Mouse (Mus musculus) lung, embryonic 15.5 days (tissue): Measurements from ENCODE around the gene Apobr. TPM values are rescaled to one million over a fixed set of nuclear protein-coding genes. Genes with fewer than 3 reads are reported as not detected.
A peak's percentile ranks its signal among the peaks of the same experiment; 100 is the strongest.

ENCODE experiments used
- ATAC-seq: fragments of 200-750 bp; cut with Nextera tagmentation; 2 replicates; pipeline ENCODE4 v1.8.0; 2017; ENCODE audit warnings: moderate number of reproducible peaks, borderline replicate concordance; ENCODE audit not compliant: low FRiP score, low TSS enrichment; ENCODE audit errors: extremely low read depth
- H3K27ac ChIP-seq: fragments of 300-500 bp; sonication (generic); 2 replicates; pipeline ENCODE4 v1.5.1; 2015; ENCODE audit warnings: moderate library complexity, mild to moderate bottlenecking, inconsistent platforms
- H3K27me3 ChIP-seq: fragments of 300-500 bp; sonication (generic); 2 replicates; pipeline ENCODE4 v1.6.1; 2015; ENCODE audit warnings: inconsistent platforms
- H3K36me3 ChIP-seq: fragments of 300-500 bp; sonication (generic); 2 replicates; pipeline ENCODE4 v1.6.1; 2015; ENCODE audit warnings: inconsistent platforms
- H3K4me1 ChIP-seq: fragments of 300-500 bp; sonication (generic); 2 replicates; pipeline ENCODE4 v1.6.1; 2015; ENCODE audit warnings: inconsistent platforms
- H3K4me2 ChIP-seq: fragments of 300-500 bp; sonication (generic); 2 replicates; pipeline ENCODE4 v1.6.1; 2015; ENCODE audit warnings: inconsistent platforms, mild to moderate bottlenecking, moderate library complexity
- H3K4me3 ChIP-seq: fragments of 300-500 bp; sonication (generic); 2 replicates; pipeline ENCODE4 v1.5.1; 2015; ENCODE audit warnings: mild to moderate bottlenecking, inconsistent platforms
- H3K9ac ChIP-seq: fragments of 300-500 bp; sonication (generic); 2 replicates; pipeline ENCODE4 v1.6.1; 2015; ENCODE audit warnings: inconsistent platforms
- H3K9me3 ChIP-seq: fragments of 300-500 bp; sonication (generic); 2 replicates; pipeline ENCODE4 v1.6.1; 2016; ENCODE audit warnings: inconsistent platforms
- WGBS: fragments of 180-500 bp; shearing (Covaris S2); methylation state at CpG from one replicate; pipeline ENCODE4 v1.1.7; 2015; 5-methylcytosine and 5-hydroxymethylcytosine counted together
- polyA plus RNA-seq: library from polyadenylated mRNA; unstranded; fragments of >200 nt; fragmentation: Nextera tagmentation; extraction: Ambion mirVana; gene quantifications from 2 replicates; pipeline ENCODE4 v1.2.1, GENCODE M21; 2015

Apobr gene
- polyA plus RNA-seq, 1 experiment from 2014 or later = 1.1 TPM

DNA sequence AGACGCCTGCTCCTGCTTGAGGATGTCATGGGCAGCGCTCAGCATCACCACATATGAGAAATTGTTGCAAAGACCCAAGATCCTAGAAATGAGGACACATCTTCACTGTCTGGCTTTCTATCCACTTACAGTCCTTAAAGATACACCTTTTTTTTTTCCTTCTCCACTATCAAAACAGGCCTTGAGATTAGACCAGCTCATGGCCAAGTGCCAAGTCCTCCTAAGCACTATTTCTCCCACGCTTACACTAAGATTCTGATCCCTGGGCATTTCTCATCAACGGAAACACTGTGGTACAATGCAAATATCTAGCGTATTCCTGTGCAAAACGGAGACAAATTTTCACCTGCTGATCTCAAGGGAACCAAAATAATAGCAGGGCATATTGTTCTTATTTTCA is 3.1 kb upstream of the Apobr start:
- Histone ChIP-seq H3K9ac (no peak overlapping the region), H3K27me3 (peaks cover 16% of the 10 kb centered on the region; the same call in 1 of the 2 replicates), H3K4me1 (peaks cover 12% of the 10 kb centered on the region; the same call in 1 of the 2 replicates), H3K36me3 (no peaks in the 10 kb centered on the region), H3K27ac (no peak overlapping the region), H3K4me2 (no peak overlapping the region), H3K9me3 (no peaks in the 10 kb centered on the region), H3K4me3 (no peak overlapping the region)
- ATAC-seq = no peak
- WGBS = 78% methylated on average over 6 of the region's 6 CpGs

DNA sequence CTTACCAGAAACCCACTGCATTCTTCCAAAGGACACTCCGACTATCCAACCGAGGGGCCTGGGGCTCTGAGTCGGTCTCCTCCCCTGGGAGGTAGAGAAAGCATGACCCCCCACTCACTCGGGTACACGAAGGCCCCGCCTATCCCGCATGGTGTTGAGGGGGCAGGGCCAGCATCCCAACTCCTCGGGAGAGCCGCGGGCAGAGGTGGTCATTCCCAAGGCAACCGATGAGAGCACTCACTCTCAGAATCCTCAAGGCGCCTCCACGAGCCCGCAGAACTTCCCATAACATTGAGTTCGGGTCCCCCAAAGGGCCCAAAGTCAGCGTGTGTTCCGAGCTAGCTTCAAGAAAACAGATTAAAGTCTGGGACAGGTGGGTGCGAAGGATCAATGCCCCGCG is 2.0 kb upstream of the Apobr start:
- Histone ChIP-seq H3K4me2 (peak overlapping the region; percentile 78), H3K9me3 (no peaks in the 10 kb centered on the region), H3K4me3 (peak overlapping the region; percentile 58), H3K36me3 (no peaks in the 10 kb centered on the region), H3K9ac (peak overlapping the region; percentile 58), H3K4me1 (peaks cover 18% of the 10 kb centered on the region), H3K27ac (peak overlapping the region; percentile 86), H3K27me3 (peaks cover 27% of the 10 kb centered on the region; the same call in 1 of the 2 replicates)
- peak; percentile 37 for ATAC-seq
- 1% methylated on average over 20 of the region's 20 CpGs for WGBS

DNA sequence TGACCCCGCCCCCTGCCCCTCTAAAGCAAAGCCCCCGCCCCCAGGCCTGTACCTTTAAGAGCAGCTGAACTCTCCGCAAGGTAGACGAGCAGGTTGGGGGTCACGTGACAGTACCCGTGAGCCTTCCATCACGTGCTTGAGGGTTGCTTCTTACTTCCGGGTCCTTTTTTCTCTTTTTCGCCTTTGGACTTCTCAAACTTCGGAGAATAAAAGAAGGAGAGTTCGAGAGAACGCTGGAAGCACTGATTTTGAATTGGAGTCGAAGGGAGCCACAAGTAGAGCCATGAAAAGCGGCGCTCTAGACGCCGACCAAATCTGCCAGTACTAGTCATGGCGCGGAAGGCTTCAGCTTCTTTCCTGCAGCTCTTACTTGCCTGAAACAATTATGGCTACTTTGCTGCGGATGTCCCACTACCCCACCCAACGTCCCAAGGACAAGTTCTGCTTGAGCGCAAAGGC is 1.5 kb upstream of the Apobr start:
- Histone ChIP-seq H3K9ac (peak overlapping the region; percentile 58), H3K4me3 (peak overlapping the region; percentile 58), H3K9me3 (no peaks in the 10 kb centered on the region), H3K27me3 (peaks cover 28% of the 10 kb centered on the region; the same call in 1 of the 2 replicates), H3K27ac (peak overlapping the region; percentile 86), H3K4me2 (peak overlapping the region; percentile 78), H3K4me1 (peaks cover 21% of the 10 kb centered on the region), H3K36me3 (no peaks in the 10 kb centered on the region)
- peak; percentile 72 for ATAC-seq
- WGBS = under 1% methylated on average over 22 of the region's 22 CpGs

DNA sequence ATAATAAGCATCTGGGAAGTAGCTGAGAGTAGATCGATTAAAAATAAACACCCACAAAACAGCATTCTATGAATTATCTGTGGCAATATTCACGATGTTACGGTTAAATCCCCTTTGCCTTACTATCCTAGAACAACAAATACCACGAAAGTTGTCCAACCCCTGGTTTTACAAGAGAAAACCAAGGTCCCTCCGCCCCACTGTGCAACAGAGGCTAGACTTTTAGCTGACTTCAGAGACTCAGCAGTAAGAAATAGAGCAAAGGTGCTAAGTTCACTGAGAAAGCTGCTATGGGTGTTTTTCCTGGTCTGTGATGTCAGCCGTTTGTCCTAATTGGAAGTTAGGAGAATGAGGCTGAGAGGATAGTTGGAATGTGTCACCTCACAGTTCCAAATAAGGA is 981 bp upstream of the Apobr start:
- Histone ChIP-seq H3K36me3 (no peaks in the 10 kb centered on the region), H3K9ac (no peak overlapping the region), H3K27ac (peak overlapping the region; percentile 86; the same call in 1 of the 2 replicates), H3K4me3 (peak overlapping the region; percentile 58), H3K27me3 (peaks cover 28% of the 10 kb centered on the region; the same call in 1 of the 2 replicates), H3K4me2 (peak overlapping the region; percentile 78), H3K9me3 (no peaks in the 10 kb centered on the region), H3K4me1 (peaks cover 21% of the 10 kb centered on the region)
- ATAC-seq = no peak
- WGBS = 51% methylated on average over 6 of the region's 6 CpGs

DNA sequence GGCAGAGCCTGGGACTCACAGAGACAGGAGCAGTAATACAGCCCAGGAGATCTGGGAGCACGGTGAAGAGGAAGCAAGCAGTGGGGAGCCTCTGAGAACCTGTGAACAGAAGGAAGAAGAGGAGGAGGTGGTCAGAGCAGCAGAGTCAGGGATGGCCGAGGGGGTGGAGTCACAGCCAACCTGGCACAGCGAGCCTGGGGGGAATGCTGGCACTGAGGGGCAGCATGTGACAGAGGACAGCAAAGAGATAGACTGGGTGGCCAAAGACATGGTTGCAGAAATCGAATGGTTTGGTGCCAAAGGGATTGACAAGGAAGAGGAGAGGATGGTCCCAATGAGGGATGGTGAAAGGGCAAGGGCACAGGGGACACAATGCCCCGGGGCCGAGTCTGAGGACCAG is 975 bp downstream of the Apobr start, which contains the start of gene Cln3:
Gene Cln3, minus strand, starts transcription at position 101 of the 400 bp plus-strand sequence.
- 67% methylated on average over 6 of the region's 6 CpGs for WGBS
- H3K9ac ChIP-seq = no peak within 1 kb of the TSS
- no peaks in the 10 kb centered on the region for H3K9me3 ChIP-seq
- no peak within 1 kb of the TSS for H3K4me3 ChIP-seq
- H3K4me2 ChIP-seq = no peak within 1 kb of the TSS
- H3K4me1 ChIP-seq = peaks cover 21% of the 10 kb centered on the region
- no peaks in the 10 kb centered on the region for H3K36me3 ChIP-seq
- H3K27ac ChIP-seq = no peak within 1 kb of the TSS
- H3K27me3 ChIP-seq = peaks cover 28% of the 10 kb centered on the region; the same call in 1 of the 2 replicates
- no peak for ATAC-seq

DNA sequence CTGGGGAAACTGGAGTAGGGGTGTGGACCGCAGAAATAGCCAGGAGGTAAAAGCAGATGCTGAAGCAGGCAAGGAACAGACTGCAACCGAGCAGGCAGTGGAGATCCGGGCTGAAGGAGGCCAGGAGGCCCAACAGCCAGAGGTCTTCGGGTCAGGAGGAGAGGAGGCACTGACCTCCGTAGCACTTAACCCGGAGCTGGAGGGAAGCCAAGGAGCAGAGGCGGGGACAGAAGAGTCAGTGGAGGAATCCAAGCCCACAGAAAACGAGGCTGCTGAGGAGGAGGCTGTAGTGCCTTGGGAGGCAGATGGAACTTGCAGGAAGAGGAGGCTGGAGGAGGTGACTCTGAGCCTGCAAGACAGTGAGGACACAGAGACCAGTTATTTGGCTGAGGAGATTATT is 2.1 kb downstream of the Apobr start:
- no peaks in the 10 kb centered on the region for H3K9me3 ChIP-seq
- no peak overlapping the region for H3K4me2 ChIP-seq
- no peak for ATAC-seq
- peaks cover 28% of the 10 kb centered on the region; the same call in 1 of the 2 replicates for H3K27me3 ChIP-seq
- peaks cover 21% of the 10 kb centered on the region for H3K4me1 ChIP-seq
- 39% methylated on average over 8 of the region's 8 CpGs for WGBS
- no peak overlapping the region for H3K27ac ChIP-seq
- no peaks in the 10 kb centered on the region for H3K36me3 ChIP-seq
- no peak overlapping the region for H3K4me3 ChIP-seq
- no peak overlapping the region for H3K9ac ChIP-seq

DNA sequence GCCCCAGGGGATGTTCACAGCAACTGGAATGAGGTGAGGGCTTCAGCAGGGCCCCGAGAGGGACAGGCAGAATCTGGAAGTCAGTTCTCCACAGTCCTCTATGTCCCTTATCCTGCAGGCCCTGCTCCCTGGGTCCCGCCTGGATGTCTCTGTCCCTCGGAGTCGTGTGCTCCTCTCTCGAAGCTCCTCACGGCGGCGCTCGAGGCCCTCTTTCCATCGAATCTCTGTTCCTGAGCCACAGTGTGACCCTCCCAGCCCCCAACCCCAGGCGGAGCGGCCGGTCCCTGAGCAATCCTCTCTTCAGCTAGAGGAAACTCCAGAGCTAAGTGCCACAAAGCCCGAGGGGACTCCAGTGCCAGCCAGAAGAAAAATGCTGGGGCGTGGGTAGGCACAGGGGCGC is 3.0 kb downstream of the Apobr start:
- Histone ChIP-seq H3K4me2 (peak overlapping the region; percentile 36; the same call in 1 of the 2 replicates), H3K9me3 (no peaks in the 10 kb centered on the region), H3K9ac (peak overlapping the region; percentile 22; the same call in 1 of the 2 replicates), H3K4me1 (peaks cover 16% of the 10 kb centered on the region), H3K36me3 (no peaks in the 10 kb centered on the region), H3K4me3 (no peak overlapping the region), H3K27me3 (peaks cover 32% of the 10 kb centered on the region; the same call in 1 of the 2 replicates), H3K27ac (no peak overlapping the region)
- ATAC-seq = peak; percentile 21; the same call in 1 of the 2 replicates
- WGBS = 7% methylated on average over 16 of the region's 16 CpGs

DNA sequence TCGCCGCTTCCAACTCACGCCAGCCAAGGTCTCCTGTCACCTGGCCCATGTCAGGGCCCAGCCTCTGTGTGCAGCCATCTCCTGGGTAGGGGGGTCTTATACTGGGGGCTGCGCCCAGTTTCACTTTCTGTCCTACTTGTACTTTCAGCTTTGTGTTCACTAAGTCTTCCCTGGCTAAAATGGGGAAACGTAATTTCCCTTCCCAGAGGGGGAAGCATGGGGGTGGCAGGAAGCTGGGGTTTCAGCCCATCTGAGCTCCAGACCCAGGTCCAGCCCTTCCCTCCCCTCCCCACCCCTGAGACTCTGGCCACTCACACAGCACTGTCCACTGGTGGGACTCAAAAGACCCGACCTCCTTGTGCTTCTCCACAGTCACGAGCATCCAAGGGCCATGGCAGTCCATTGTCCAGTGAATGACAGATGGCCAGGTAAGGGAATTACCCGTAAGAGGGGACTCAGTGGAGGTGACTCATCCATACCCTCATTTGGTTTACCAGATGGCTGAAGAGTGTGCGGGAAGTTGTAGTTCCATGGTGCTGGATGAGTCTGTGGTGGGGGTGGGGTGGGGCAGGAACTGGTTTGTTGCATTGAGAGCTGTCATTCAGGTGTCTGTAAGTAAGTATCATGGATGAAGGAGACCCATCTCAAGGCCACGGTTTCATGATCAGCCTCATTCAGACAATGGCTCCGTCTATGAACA is 10.3 kb downstream of the Apobr start, which contains the start of gene Il27:
Gene Il27, minus strand, starts transcription at position 80 of the 700 bp plus-strand sequence.
- peaks cover 4% of the 10 kb centered on the region; the same call in 1 of the 2 replicates for H3K27me3 ChIP-seq
- H3K9ac ChIP-seq = no peak within 1 kb of the TSS
- H3K9me3 ChIP-seq = no peaks in the 10 kb centered on the region
- no peak within 1 kb of the TSS for H3K4me3 ChIP-seq
- ATAC-seq = no peak
- H3K4me1 ChIP-seq = no peaks in the 10 kb centered on the region
- no peak within 1 kb of the TSS for H3K4me2 ChIP-seq
- no peaks in the 10 kb centered on the region for H3K36me3 ChIP-seq
- no peak within 1 kb of the TSS for H3K27ac ChIP-seq
- 74% methylated on average over 11 of the region's 11 CpGs for WGBS

DNA sequence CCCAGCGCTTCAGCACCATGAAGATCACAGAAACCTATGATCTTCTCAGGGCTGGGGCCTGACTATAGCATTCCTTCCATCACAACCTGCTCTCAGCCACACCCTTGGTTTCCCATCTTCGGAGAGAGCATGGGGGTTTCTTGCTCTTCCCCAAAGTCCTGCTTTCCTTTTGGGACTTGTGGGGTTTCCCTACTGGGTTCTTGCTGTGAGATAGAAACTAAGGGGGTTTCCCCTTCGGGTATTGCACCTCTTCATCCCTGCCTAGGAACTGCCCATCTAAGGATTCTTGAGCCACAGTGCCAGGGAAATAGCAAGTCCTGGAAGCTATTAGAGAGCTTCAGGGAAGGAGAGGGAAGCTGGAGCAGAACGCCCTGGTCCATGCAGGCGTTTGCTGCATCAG is 11.1 kb downstream of the Apobr start:
- no peak overlapping the region for H3K27ac ChIP-seq
- H3K4me1 ChIP-seq = no peaks in the 10 kb centered on the region
- 74% methylated on average over 5 of the region's 5 CpGs for WGBS
- no peak overlapping the region for H3K4me2 ChIP-seq
- ATAC-seq = no peak
- peaks cover 4% of the 10 kb centered on the region; the same call in 1 of the 2 replicates for H3K27me3 ChIP-seq
- H3K9ac ChIP-seq = no peak overlapping the region
- no peaks in the 10 kb centered on the region for H3K9me3 ChIP-seq
- no peak overlapping the region for H3K4me3 ChIP-seq
- no peaks in the 10 kb centered on the region for H3K36me3 ChIP-seq

DNA sequence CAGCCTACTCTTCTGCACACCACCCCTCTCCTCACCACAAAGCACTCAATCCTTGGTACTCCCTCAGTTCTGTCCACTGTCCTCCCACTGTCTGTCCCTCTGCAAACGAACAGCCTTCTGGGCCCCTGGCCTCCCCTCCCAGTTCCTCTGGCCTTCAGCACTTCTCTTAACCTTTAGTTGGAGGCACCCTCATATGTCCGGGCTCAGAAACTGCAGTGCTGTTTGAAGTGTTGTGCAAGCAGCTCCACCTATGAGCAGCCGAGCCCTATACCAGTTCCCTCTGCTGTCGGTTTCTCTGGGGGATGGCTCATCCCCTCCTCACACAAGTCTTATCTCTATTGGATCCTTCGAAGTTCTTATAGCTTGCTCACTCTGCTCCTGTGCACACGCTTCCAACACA is 11.7 kb downstream of the Apobr start:
- Histone ChIP-seq H3K27ac (no peak overlapping the region), H3K4me1 (no peaks in the 10 kb centered on the region), H3K4me2 (no peak overlapping the region), H3K36me3 (no peaks in the 10 kb centered on the region), H3K27me3 (peaks cover 4% of the 10 kb centered on the region; the same call in 1 of the 2 replicates), H3K9me3 (no peaks in the 10 kb centered on the region), H3K4me3 (no peak overlapping the region), H3K9ac (no peak overlapping the region)
- ATAC-seq = no peak
- 41% methylated on average over 6 of the region's 6 CpGs for WGBS

DNA sequence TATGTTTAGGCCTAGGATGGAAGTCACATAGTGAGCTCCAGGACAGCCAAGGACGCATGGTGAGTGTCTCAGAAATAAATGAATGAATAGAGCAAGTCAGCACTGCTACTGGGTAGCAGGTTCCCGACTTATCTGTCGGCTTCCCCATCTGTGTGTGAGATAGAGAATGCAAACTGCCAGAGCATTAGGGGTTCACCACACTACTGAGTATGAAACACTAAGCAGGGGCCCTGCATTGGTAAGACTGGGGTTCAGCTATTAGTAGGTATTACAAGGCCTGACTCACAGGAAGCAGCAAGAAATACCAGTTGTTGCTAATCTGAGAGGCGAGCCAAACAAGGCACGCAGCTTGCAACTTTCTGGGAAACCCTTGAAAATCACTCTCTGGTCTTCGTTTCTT is 14.2 kb downstream of the Apobr start:
- H3K27me3 ChIP-seq = no peaks in the 10 kb centered on the region
- H3K9me3 ChIP-seq = no peaks in the 10 kb centered on the region
- H3K36me3 ChIP-seq = no peaks in the 10 kb centered on the region
- no peaks in the 10 kb centered on the region for H3K4me1 ChIP-seq
- ATAC-seq = no peak
- no peak overlapping the region for H3K4me3 ChIP-seq
- no peak overlapping the region for H3K27ac ChIP-seq
- 72% methylated on average over 6 of the region's 6 CpGs for WGBS
- H3K9ac ChIP-seq = no peak overlapping the region
- H3K4me2 ChIP-seq = no peak overlapping the region

DNA sequence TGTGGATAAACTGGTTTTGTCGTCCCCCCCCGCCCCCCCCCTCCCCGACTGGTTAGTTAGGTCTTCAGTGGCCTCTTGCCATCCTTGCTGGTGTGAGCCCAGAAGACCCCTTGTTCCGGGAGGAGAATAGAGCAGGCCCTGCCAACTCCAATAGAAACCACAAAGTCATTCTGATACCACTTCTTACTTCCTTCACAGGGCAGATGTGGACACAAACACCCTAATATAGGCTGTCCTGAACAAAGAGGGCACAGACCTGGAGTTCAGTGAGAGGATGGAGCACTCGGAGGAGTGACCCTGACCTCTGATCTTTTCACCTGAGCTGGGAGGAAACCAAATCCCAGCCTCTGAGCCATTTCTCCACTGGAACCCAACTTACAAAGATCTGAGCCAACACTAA is 17.2 kb downstream of the Apobr start:
- no peak for ATAC-seq
- Histone ChIP-seq H3K9ac (no peak overlapping the region), H3K36me3 (no peaks in the 10 kb centered on the region), H3K4me3 (no peak overlapping the region), H3K27me3 (no peaks in the 10 kb centered on the region), H3K4me2 (no peak overlapping the region), H3K27ac (no peak overlapping the region), H3K4me1 (peaks cover 7% of the 10 kb centered on the region; the same call in 1 of the 2 replicates), H3K9me3 (no peaks in the 10 kb centered on the region)
- WGBS = 32% methylated on average over 5 of the region's 5 CpGs
